Mouse (Mus musculus): Measurements from ENCODE around the gene Rc3h1. TPM values are rescaled to one million over a fixed set of nuclear protein-coding genes. Genes with fewer than 3 reads are reported as not detected.

Rc3h1 gene
- total and polyA plus RNA-seq, 2 experiments = 7.7 to 13.1 TPM

GRCm38 (mm10) chr1:160910812-160911211 lies 4.6 kb downstream of the Rc3h1 start:
- Histone ChIP-seq H3K36me3 (ENCODE audit: control insufficient read depth, insufficient read depth, low read length) (no peaks in the 10 kb centered on the region), H3K4me3 (ENCODE audit: insufficient read depth, low read depth, low read length) (no peak overlapping the region), H3K27ac (replicated peaks; ENCODE audit: insufficient read depth, low read depth, low read length) (no peak overlapping the region), H3K79me2 (ENCODE audit: control insufficient read depth, insufficient read depth, low read length) (peaks cover 28% of the 10 kb centered on the region; the same call in 1 of the 2 replicates), H3K9ac (ENCODE audit: low read depth, low read length) (no peak overlapping the region), H3K4me1 (ENCODE audit: control insufficient read depth, insufficient read depth, low read length) (peaks cover 10% of the 10 kb centered on the region; the same call in 1 of the 2 replicates), H3K27me3 (ENCODE audit: control insufficient read depth, insufficient read depth, low read length) (no peaks in the 10 kb centered on the region)
- TF ChIP-seq POLR2A (IDR thresholded peaks at IDR 0.05; ENCODE audit: extremely low read depth, insufficient read depth, low read length) (no peak), CTCF (IDR thresholded peaks at IDR 0.05; ENCODE audit: low read depth, low read length) (no peak)
- 67% methylated on average over 1 of the region's 1 CpGs for WGBS
- no peak for DNase-seq (ENCODE audit: extremely low read depth, low read depth, low spot score)

DNA sequence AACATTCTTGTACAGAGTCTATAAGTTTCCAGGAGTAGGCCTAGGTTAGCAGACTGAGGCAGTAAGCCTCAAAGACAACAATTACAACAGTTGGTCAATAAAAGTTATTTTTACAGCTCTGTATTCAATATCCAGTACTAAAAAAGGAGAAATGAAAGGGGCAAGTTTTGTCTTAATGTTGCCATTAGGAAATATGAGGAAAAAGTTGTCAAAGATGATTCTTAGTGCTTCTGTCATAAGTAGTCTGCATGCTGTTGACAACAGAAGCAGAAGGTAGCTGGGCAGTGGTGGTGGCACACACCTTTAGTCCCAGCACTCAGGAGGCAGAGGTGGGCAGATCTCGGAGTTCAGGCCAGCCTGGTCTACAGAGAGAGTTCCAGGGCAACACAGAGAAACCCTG lies 13.2 kb downstream of the Rc3h1 start:
- no peaks in the 10 kb centered on the region for H3K36me3 ChIP-seq (ENCODE audit: control insufficient read depth, insufficient read depth, low read length)
- WGBS = 93% methylated on average over 1 of the region's 1 CpGs
- no peak for TF ChIP-seq CTCF (IDR thresholded peaks at IDR 0.05; ENCODE audit: low read depth, low read length)
- TF ChIP-seq POLR2A (IDR thresholded peaks at IDR 0.05; ENCODE audit: extremely low read depth, insufficient read depth, low read length) = no peak
- H3K9ac ChIP-seq (ENCODE audit: low read depth, low read length) = no peak overlapping the region
- peaks cover 8% of the 10 kb centered on the region for H3K4me1 ChIP-seq (ENCODE audit: control insufficient read depth, insufficient read depth, low read length)
- no peak overlapping the region for H3K27ac ChIP-seq (replicated peaks; ENCODE audit: insufficient read depth, low read depth, low read length)
- H3K4me3 ChIP-seq (ENCODE audit: insufficient read depth, low read depth, low read length) = no peak overlapping the region
- no peaks in the 10 kb centered on the region for H3K27me3 ChIP-seq (ENCODE audit: control insufficient read depth, insufficient read depth, low read length)
- DNase-seq (ENCODE audit: extremely low read depth, low read depth, low spot score) = no peak
- H3K79me2 ChIP-seq (ENCODE audit: control insufficient read depth, insufficient read depth, low read length) = peaks cover 15% of the 10 kb centered on the region; the same call in 1 of the 2 replicates

DNA sequence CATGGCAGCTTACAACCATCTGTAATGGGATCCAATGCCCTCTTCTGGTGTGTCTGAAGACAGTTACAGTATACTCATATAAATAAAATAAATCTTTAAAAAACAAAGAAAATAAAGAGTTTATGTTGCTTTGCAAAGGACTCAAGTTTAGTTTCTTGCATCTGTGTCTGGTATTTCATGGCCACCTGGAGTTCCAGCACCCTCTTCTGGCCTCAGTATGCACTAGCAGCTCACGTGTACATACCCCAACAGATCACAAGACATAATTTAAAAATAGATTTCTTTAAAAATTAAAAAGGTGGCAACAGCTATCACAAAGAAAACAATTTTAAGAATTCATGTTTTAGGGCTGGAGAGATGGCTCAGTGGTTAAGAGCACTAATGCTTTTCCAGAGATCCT lies 15.7 kb downstream of the Rc3h1 start:
- Histone ChIP-seq H3K9ac (ENCODE audit: low read depth, low read length) (no peak overlapping the region), H3K4me3 (ENCODE audit: insufficient read depth, low read depth, low read length) (no peak overlapping the region), H3K4me1 (ENCODE audit: control insufficient read depth, insufficient read depth, low read length) (peaks cover 4% of the 10 kb centered on the region), H3K27me3 (ENCODE audit: control insufficient read depth, insufficient read depth, low read length) (no peaks in the 10 kb centered on the region), H3K27ac (replicated peaks; ENCODE audit: insufficient read depth, low read depth, low read length) (no peak overlapping the region), H3K36me3 (ENCODE audit: control insufficient read depth, insufficient read depth, low read length) (no peaks in the 10 kb centered on the region), H3K79me2 (ENCODE audit: control insufficient read depth, insufficient read depth, low read length) (peaks cover 13% of the 10 kb centered on the region; the same call in 1 of the 2 replicates)
- no peak for DNase-seq (ENCODE audit: extremely low read depth, low read depth, low spot score)
- WGBS = 100% methylated on average over 1 of the region's 1 CpGs
- no peak for TF ChIP-seq POLR2A (IDR thresholded peaks at IDR 0.05; ENCODE audit: extremely low read depth, insufficient read depth, low read length)
- TF ChIP-seq CTCF (IDR thresholded peaks at IDR 0.05; ENCODE audit: low read depth, low read length) = peak; percentile 42; the same call in 1 of the 2 replicates

DNA sequence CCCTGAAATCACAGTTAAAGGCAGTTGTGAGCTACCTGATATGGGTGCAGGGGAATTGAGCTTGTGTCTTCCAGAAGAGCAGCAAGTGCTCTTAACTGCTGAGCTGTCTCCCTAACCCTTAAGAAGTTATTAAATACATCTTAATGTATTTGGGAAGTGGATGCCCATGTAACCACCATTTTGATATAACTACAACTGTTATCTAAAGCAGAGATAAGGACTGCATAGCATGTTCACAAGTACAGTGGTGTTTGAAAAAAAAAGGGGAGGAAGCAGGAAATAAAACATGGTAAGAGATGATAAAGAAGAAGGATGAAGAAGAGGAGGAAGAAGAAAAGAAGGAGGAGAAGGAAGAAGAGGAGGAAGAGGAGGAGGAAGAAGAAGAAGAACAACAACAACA lies 25.1 kb downstream of the Rc3h1 start:
- no peaks in the 10 kb centered on the region for H3K4me1 ChIP-seq (ENCODE audit: control insufficient read depth, insufficient read depth, low read length)
- no peak for TF ChIP-seq CTCF (IDR thresholded peaks at IDR 0.05; ENCODE audit: low read depth, low read length)
- no peak for TF ChIP-seq POLR2A (IDR thresholded peaks at IDR 0.05; ENCODE audit: extremely low read depth, insufficient read depth, low read length)
- no peak overlapping the region for H3K4me3 ChIP-seq (ENCODE audit: insufficient read depth, low read depth, low read length)
- no peak overlapping the region for H3K27ac ChIP-seq (replicated peaks; ENCODE audit: insufficient read depth, low read depth, low read length)
- H3K79me2 ChIP-seq (ENCODE audit: control insufficient read depth, insufficient read depth, low read length) = peaks cover 6% of the 10 kb centered on the region; the same call in 1 of the 2 replicates
- H3K9ac ChIP-seq (ENCODE audit: low read depth, low read length) = no peak overlapping the region
- H3K36me3 ChIP-seq (ENCODE audit: control insufficient read depth, insufficient read depth, low read length) = peaks cover 9% of the 10 kb centered on the region
- no peak for DNase-seq (ENCODE audit: extremely low read depth, low read depth, low spot score)
- no peaks in the 10 kb centered on the region for H3K27me3 ChIP-seq (ENCODE audit: control insufficient read depth, insufficient read depth, low read length)

- no peak overlapping the region for H3K4me3 ChIP-seq (ENCODE audit: insufficient read depth, low read depth, low read length)
- peak; percentile 28 for DNase-seq (ENCODE audit: extremely low read depth, low read depth, low spot score)
- H3K36me3 ChIP-seq (ENCODE audit: control insufficient read depth, insufficient read depth, low read length) = peaks cover 16% of the 10 kb centered on the region
- H3K9ac ChIP-seq (ENCODE audit: low read depth, low read length) = no peak overlapping the region
- WGBS = 70% methylated on average over 4 of the region's 4 CpGs
- no peak overlapping the region for H3K27ac ChIP-seq (replicated peaks; ENCODE audit: insufficient read depth, low read depth, low read length)
- no peaks in the 10 kb centered on the region for H3K27me3 ChIP-seq (ENCODE audit: control insufficient read depth, insufficient read depth, low read length)
- H3K4me1 ChIP-seq (ENCODE audit: control insufficient read depth, insufficient read depth, low read length) = no peaks in the 10 kb centered on the region
- 0 out of 2 replicates have a peak, but pooled peaks have one; percentile 30 for TF ChIP-seq CTCF (IDR thresholded peaks at IDR 0.05; ENCODE audit: low read depth, low read length)
- TF ChIP-seq POLR2A (IDR thresholded peaks at IDR 0.05; ENCODE audit: extremely low read depth, insufficient read depth, low read length) = no peak
- H3K79me2 ChIP-seq (ENCODE audit: control insufficient read depth, insufficient read depth, low read length) = peaks cover 2% of the 10 kb centered on the region; the same call in 1 of the 2 replicates
Observed at GRCm38 (mm10) chr1:160933896-160934482, 27.8 kb downstream of the Rc3h1 start.

GRCm38 (mm10) chr1:160935551-160935950 lies 29.3 kb downstream of the Rc3h1 start:
- Histone ChIP-seq H3K4me3 (ENCODE audit: insufficient read depth, low read depth, low read length) (no peak overlapping the region), H3K4me1 (ENCODE audit: control insufficient read depth, insufficient read depth, low read length) (no peaks in the 10 kb centered on the region), H3K9ac (ENCODE audit: low read depth, low read length) (no peak overlapping the region), H3K27me3 (ENCODE audit: control insufficient read depth, insufficient read depth, low read length) (no peaks in the 10 kb centered on the region), H3K79me2 (ENCODE audit: control insufficient read depth, insufficient read depth, low read length) (peaks cover 2% of the 10 kb centered on the region; the same call in 1 of the 2 replicates), H3K27ac (replicated peaks; ENCODE audit: insufficient read depth, low read depth, low read length) (no peak overlapping the region), H3K36me3 (ENCODE audit: control insufficient read depth, insufficient read depth, low read length) (peaks cover 21% of the 10 kb centered on the region)
- 91% methylated on average over 6 of the region's 6 CpGs for WGBS
- no peak for TF ChIP-seq CTCF (IDR thresholded peaks at IDR 0.05; ENCODE audit: low read depth, low read length)
- no peak for TF ChIP-seq POLR2A (IDR thresholded peaks at IDR 0.05; ENCODE audit: extremely low read depth, insufficient read depth, low read length)
- no peak for DNase-seq (ENCODE audit: extremely low read depth, low read depth, low spot score)
